Mouse (Mus musculus) stomach, postnatal 0 days (tissue): ENCODE measurements around the gene Ltb4r2.

Experiments
- CTCF ChIP-seq: IDR thresholded peaks from 2 replicates; pipeline ENCODE4 v1.5.1; 2016; ENCODE audit warnings: antibody characterized with exemption, low read depth, mild to moderate bottlenecking, moderate library complexity
- EP300 ChIP-seq: optimal IDR thresholded peaks from 2 replicates; pipeline ENCODE3; 2016; ENCODE audit warnings: antibody characterized with exemption

GRCm38 (mm10) chr14:55722438-55722945 is 38.7 kb upstream of the Ltb4r2 start:
- TF ChIP-seq CTCF, result no peak
- no peak for TF ChIP-seq EP300
